Mouse (Mus musculus) liver, embryonic 11.5 days (tissue): Measurements from ENCODE around the gene Abcb11. TPM values are rescaled to one million over a fixed set of nuclear protein-coding genes. Genes with fewer than 3 reads are reported as not detected.

Source experiments
- ATAC-seq: fragments of 200-750 bp; cut with Nextera tagmentation; replicated peaks from 2 replicates; pipeline ENCODE4 v1.8.0; 2017; ENCODE audit warnings: moderate number of reproducible peaks, mild to moderate bottlenecking, moderate TSS enrichment, moderate library complexity; ENCODE audit not compliant: low FRiP score
- DNase-seq: peaks from one replicate; pipeline ENCODE4 v3.0.0-alpha.2; 2017; ENCODE audit warnings: low spot score
- H3K27ac ChIP-seq: fragments of 300-500 bp; sonication (generic); 2 replicates; pipeline ENCODE4 v1.5.1; 2014; ENCODE audit warnings: mild to moderate bottlenecking, low read depth, low read length, control low read depth
- H3K27me3 ChIP-seq: fragments of 300-500 bp; sonication (generic); replicated peaks from 2 replicates; pipeline ENCODE4 v1.6.1; 2014; ENCODE audit warnings: low read length, mixed read lengths; ENCODE audit not compliant: control insufficient read depth, insufficient read depth
- H3K36me3 ChIP-seq: fragments of 300-500 bp; sonication (generic); 2 replicates; pipeline ENCODE4 v1.6.1; 2014; ENCODE audit warnings: mild to moderate bottlenecking, low read length, moderate library complexity, mixed read lengths; ENCODE audit not compliant: control insufficient read depth, insufficient read depth
- H3K4me1 ChIP-seq: fragments of 300-500 bp; sonication (generic); replicated peaks from 2 replicates; pipeline ENCODE4 v1.6.1; 2014; ENCODE audit warnings: low read length, mixed read lengths; ENCODE audit not compliant: control insufficient read depth, insufficient read depth
- H3K4me2 ChIP-seq: fragments of 300-500 bp; sonication (generic); 2 replicates; pipeline ENCODE4 v1.6.1; 2014; ENCODE audit warnings: mild to moderate bottlenecking, control low read depth, moderate library complexity
- H3K4me3 ChIP-seq: fragments of 300-500 bp; sonication (generic); 2 replicates; pipeline ENCODE4 v1.5.1; 2014; ENCODE audit warnings: low read depth, low read length, control low read depth
- H3K9ac ChIP-seq: fragments of 300-500 bp; sonication (generic); 2 replicates; pipeline ENCODE4 v1.6.1; 2014; ENCODE audit warnings: low read depth, low read length, control low read depth
- H3K9me3 ChIP-seq: fragments of 300-500 bp; sonication (generic); 2 replicates; pipeline ENCODE4 v1.6.1; 2016; ENCODE audit warnings: low read length, inconsistent platforms, mixed read lengths; ENCODE audit not compliant: control insufficient read depth
- WGBS: fragments of 180-500 bp; shearing (Covaris S2); extraction: QIAGEN DNeasy Blood & Tissue Kit; methylation state at CpG from one replicate; pipeline ENCODE4 v1.1.7; 2014; 5-methylcytosine and 5-hydroxymethylcytosine counted together
- polyA plus RNA-seq: library from polyadenylated mRNA; unstranded; fragments of >200 nt; fragmentation: Nextera tagmentation; extraction: Ambion mirVana; gene quantifications from 2 replicates; pipeline ENCODE4 v1.2.1, GENCODE M21; 2014

The Abcb11 gene
- polyA plus RNA-seq, 1 experiment from 2014 or later, result 1.2 TPM

- H3K4me3 ChIP-seq, result no peak overlapping the region
- no peak overlapping the region for H3K4me2 ChIP-seq
- WGBS, result 75% methylated on average over 9 of the region's 9 CpGs
- no peaks in the 10 kb centered on the region for H3K9me3 ChIP-seq
- ATAC-seq (no peak), DNase-seq (no peak)
- no peak overlapping the region for H3K9ac ChIP-seq
- no peak overlapping the region for H3K27ac ChIP-seq
- H3K27me3 ChIP-seq, result no peaks in the 10 kb centered on the region
- H3K36me3 ChIP-seq, result no peaks in the 10 kb centered on the region
- H3K4me1 ChIP-seq, result no peaks in the 10 kb centered on the region
Measured at GRCm38 (mm10) chr2:69239315-69239714, 103.1 kb downstream of the Abcb11 start.

GRCm38 (mm10) chr2:69234976-69235678 lies 107.3 kb downstream of the Abcb11 start:
- Histone ChIP-seq H3K9me3 (no peaks in the 10 kb centered on the region), H3K27ac (no peak overlapping the region), H3K36me3 (no peaks in the 10 kb centered on the region), H3K4me1 (no peaks in the 10 kb centered on the region), H3K9ac (no peak overlapping the region), H3K4me2 (no peak overlapping the region), H3K4me3 (no peak overlapping the region), H3K27me3 (no peaks in the 10 kb centered on the region)
- DNase-seq (no peak), ATAC-seq (no peak)
- 83% methylated on average over 5 of the region's 5 CpGs for WGBS

GRCm38 (mm10) chr2:69232101-69232500 lies 110.3 kb downstream of the Abcb11 start:
- Histone ChIP-seq H3K4me2 (no peak overlapping the region), H3K9me3 (no peaks in the 10 kb centered on the region), H3K4me1 (no peaks in the 10 kb centered on the region), H3K27ac (no peak overlapping the region), H3K27me3 (no peaks in the 10 kb centered on the region), H3K9ac (no peak overlapping the region), H3K4me3 (no peak overlapping the region), H3K36me3 (no peaks in the 10 kb centered on the region)
- ATAC-seq (no peak), DNase-seq (no peak)

GRCm38 (mm10) chr2:69230137-69230536 lies 112.3 kb downstream of the Abcb11 start:
- Histone ChIP-seq H3K4me2 (no peak overlapping the region), H3K4me1 (no peaks in the 10 kb centered on the region), H3K27ac (no peak overlapping the region), H3K4me3 (no peak overlapping the region), H3K9ac (no peak overlapping the region), H3K9me3 (no peaks in the 10 kb centered on the region), H3K27me3 (no peaks in the 10 kb centered on the region), H3K36me3 (no peaks in the 10 kb centered on the region)
- no peak for ATAC-seq
- DNase-seq, result no peak
- WGBS, result 78% methylated on average over 2 of the region's 2 CpGs

- no peak for ATAC-seq
- H3K4me2 ChIP-seq, result no peak overlapping the region
Measured at GRCm38 (mm10) chr2:69228635-69229034, 113.8 kb downstream of the Abcb11 start.

GRCm38 (mm10) chr2:69226876-69227275 lies 115.5 kb downstream of the Abcb11 start:
- DNase-seq (no peak), ATAC-seq (no peak)
- no peaks in the 10 kb centered on the region for H3K4me1 ChIP-seq
- no peak overlapping the region for H3K9ac ChIP-seq
- 91% methylated on average over 9 of the region's 9 CpGs for WGBS
- no peak overlapping the region for H3K4me2 ChIP-seq
- no peak overlapping the region for H3K4me3 ChIP-seq
- H3K27ac ChIP-seq, result no peak overlapping the region
- H3K9me3 ChIP-seq, result no peaks in the 10 kb centered on the region
- H3K27me3 ChIP-seq, result no peaks in the 10 kb centered on the region
- no peaks in the 10 kb centered on the region for H3K36me3 ChIP-seq

More at GRCm38 (mm10) chr2:69228635-69229034, 113.8 kb downstream of the Abcb11 start:
- Histone ChIP-seq H3K27ac (no peak overlapping the region), H3K4me1 (no peaks in the 10 kb centered on the region), H3K27me3 (no peaks in the 10 kb centered on the region), H3K9me3 (no peaks in the 10 kb centered on the region), H3K36me3 (no peaks in the 10 kb centered on the region), H3K4me3 (no peak overlapping the region), H3K9ac (no peak overlapping the region)
- no peak for DNase-seq
- WGBS, result 78% methylated on average over 6 of the region's 6 CpGs

- no peaks in the 10 kb centered on the region for H3K4me1 ChIP-seq
- no peak overlapping the region for H3K4me3 ChIP-seq
- H3K9me3 ChIP-seq, result no peaks in the 10 kb centered on the region
- H3K27me3 ChIP-seq, result no peaks in the 10 kb centered on the region
- ATAC-seq, result no peak
- no peak overlapping the region for H3K4me2 ChIP-seq
- H3K9ac ChIP-seq, result no peak overlapping the region
- H3K36me3 ChIP-seq, result no peaks in the 10 kb centered on the region
- DNase-seq, result no peak
- H3K27ac ChIP-seq, result no peak overlapping the region
- WGBS, result 59% methylated on average over 2 of the region's 2 CpGs
Measured at GRCm38 (mm10) chr2:69224724-69225123, 117.7 kb downstream of the Abcb11 start.

GRCm38 (mm10) chr2:69222815-69223214 lies 119.6 kb downstream of the Abcb11 start:
- Histone ChIP-seq H3K9ac (no peak overlapping the region), H3K4me3 (no peak overlapping the region), H3K4me1 (no peaks in the 10 kb centered on the region), H3K9me3 (no peaks in the 10 kb centered on the region), H3K36me3 (no peaks in the 10 kb centered on the region), H3K27ac (no peak overlapping the region), H3K27me3 (no peaks in the 10 kb centered on the region), H3K4me2 (no peak overlapping the region)
- WGBS, result 84% methylated on average over 10 of the region's 10 CpGs
- no peak for ATAC-seq
- no peak for DNase-seq

GRCm38 (mm10) chr2:69221868-69222416 lies 120.5 kb downstream of the Abcb11 start:
- no peak overlapping the region for H3K27ac ChIP-seq

More at GRCm38 (mm10) chr2:69221868-69222416, 120.5 kb downstream of the Abcb11 start:
- H3K4me3 ChIP-seq, result no peak overlapping the region
- no peak overlapping the region for H3K9ac ChIP-seq
- no peaks in the 10 kb centered on the region for H3K27me3 ChIP-seq
- no peak for DNase-seq
- no peak for ATAC-seq
- H3K9me3 ChIP-seq, result no peaks in the 10 kb centered on the region
- H3K36me3 ChIP-seq, result no peaks in the 10 kb centered on the region
- no peaks in the 10 kb centered on the region for H3K4me1 ChIP-seq
- 73% methylated on average over 5 of the region's 5 CpGs for WGBS
- H3K4me2 ChIP-seq, result no peak overlapping the region
